Mouse (Mus musculus) spleen, adult 2 months (tissue): ENCODE data around the gene Plekhm3.

Experiments used
- CTCF ChIP-seq: fragments of 200-500 bp; IDR thresholded peaks from 2 replicates; pipeline ENCODE4 v1.5.1; 2011; ENCODE audit warnings: mild to moderate bottlenecking, inconsistent platforms; ENCODE audit not compliant: insufficient read depth, insufficient read length, insufficient replicate concordance; ENCODE audit errors: extremely low read depth
- POLR2A ChIP-seq: fragments of 200-500 bp; IDR thresholded peaks from 2 replicates; pipeline ENCODE4 v1.6.1; 2011; ENCODE audit warnings: low read depth, low read length, inconsistent platforms

DNA sequence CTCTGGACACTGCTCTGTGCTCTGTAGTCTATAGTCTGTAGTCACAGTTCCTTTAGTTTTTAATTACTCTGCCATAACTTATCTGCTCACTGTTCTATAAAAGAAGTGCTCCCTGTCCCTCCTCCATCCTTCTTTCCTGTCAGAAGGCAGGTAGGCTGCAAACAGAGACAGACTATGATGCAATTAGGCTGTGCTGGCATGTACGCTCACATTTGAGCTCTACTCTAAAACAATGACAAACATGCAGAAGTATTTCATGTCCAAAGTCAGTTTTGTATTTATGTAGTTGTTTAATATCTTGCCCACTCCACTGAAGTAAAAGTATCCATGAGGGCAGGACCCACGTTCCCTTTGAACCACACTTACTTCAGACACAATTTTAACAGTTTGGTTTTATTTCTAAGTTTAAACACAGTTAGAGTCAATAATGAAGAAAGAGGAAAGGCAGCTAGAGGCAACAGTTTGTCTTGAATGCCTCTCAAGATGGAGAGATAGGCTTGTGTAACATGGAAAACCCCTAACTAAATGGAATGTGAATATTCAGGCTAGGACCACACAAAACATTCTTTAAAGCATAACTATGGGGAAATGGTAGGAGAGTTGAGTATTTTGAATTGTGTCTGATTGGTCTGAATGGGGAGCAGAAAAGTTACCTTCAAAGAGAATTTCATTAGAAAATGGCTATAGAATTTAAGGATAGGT, 69.0 kb downstream of the Plekhm3 start:
- TF ChIP-seq CTCF (no peak), POLR2A (no peak)
